Mouse (Mus musculus) c-Kit-positive CD71-positive TER-119-positive erythroid progenitor cells, embryonic 14.5 days (primary cell): Measurements from ENCODE around the gene Tbx1.

Experiments used
- DNase-seq: peaks from one replicate; pipeline ENCODE4 v3.0.0-alpha.2; 2013; ENCODE audit warnings: low spot score

Tbx1 gene

GRCm38 (mm10) chr16:18589804-18590790 is at the start of gene Tbx1:
Gene Tbx1, minus strand, starts transcription at chr16:18590671.
- no peak for DNase-seq

- no peak for DNase-seq
These were observed 49.0 kb upstream of the Tbx1 start for GRCm38 (mm10) chr16:18639382-18639929.

- no peak for DNase-seq
These were observed 47.9 kb upstream of the Tbx1 start for GRCm38 (mm10) chr16:18638396-18638795.

- no peak for DNase-seq
These were observed 46.3 kb upstream of the Tbx1 start for GRCm38 (mm10) chr16:18636804-18637203.

GRCm38 (mm10) chr16:18636401-18636800 is 45.9 kb upstream of the Tbx1 start:
- no peak for DNase-seq

- DNase-seq = no peak
These were observed 42.9 kb upstream of the Tbx1 start for GRCm38 (mm10) chr16:18633333-18633732.

- DNase-seq = no peak
These were observed 42.3 kb upstream of the Tbx1 start for GRCm38 (mm10) chr16:18632816-18633215.

- DNase-seq = no peak
These were observed 41.6 kb upstream of the Tbx1 start for GRCm38 (mm10) chr16:18632059-18632458.

- DNase-seq = no peak
These were observed 40.7 kb upstream of the Tbx1 start for GRCm38 (mm10) chr16:18631141-18631540.

GRCm38 (mm10) chr16:18630291-18630690 is 39.8 kb upstream of the Tbx1 start:
- DNase-seq = no peak

GRCm38 (mm10) chr16:18629390-18630231 is 39.1 kb upstream of the Tbx1 start, which contains the start of gene Sept5:
Gene Sept5, minus strand, starts transcription at chr16:18629954.
- no peak for DNase-seq

GRCm38 (mm10) chr16:18628948-18629340 is 38.5 kb upstream of the Tbx1 start:
- no peak for DNase-seq

GRCm38 (mm10) chr16:18628206-18628947 is 37.9 kb upstream of the Tbx1 start:
- no peak for DNase-seq

- no peak for DNase-seq
These were observed 36.7 kb upstream of the Tbx1 start for GRCm38 (mm10) chr16:18627163-18627562.

- peak; percentile 58 for DNase-seq
These were observed 36.0 kb upstream of the Tbx1 start, which contains the start of gene Gm49601 for GRCm38 (mm10) chr16:18626376-18626878. Gene Gm49601, minus strand, starts transcription at chr16:18626427.

- DNase-seq = no peak
These were observed 35.4 kb upstream of the Tbx1 start for GRCm38 (mm10) chr16:18625791-18626311.

- no peak for DNase-seq
These were observed 34.6 kb upstream of the Tbx1 start for GRCm38 (mm10) chr16:18625097-18625496.

GRCm38 (mm10) chr16:18624641-18625040 is 34.2 kb upstream of the Tbx1 start:
- DNase-seq = no peak

GRCm38 (mm10) chr16:18623751-18624540 is 33.5 kb upstream of the Tbx1 start:
- no peak for DNase-seq
